Comparison of ENCODE assay signal across 18 mouse cellular contexts in genomic region chr7:3811912-3812311, GRCm38 (mm10). TPM values are rescaled to one million over a fixed set of nuclear protein-coding genes. Genes with fewer than 3 reads are reported as not detected.
"Had no signal": no experiment of that assay in that cellular context is flagged by ENCODE, and none has a peak within 500 bp of the region (broad histone marks: within the 10 kb centered on the region; RNA-seq: fewer than 3 reads in every experiment).

No protein-coding gene starts in this region.

RNA-seq across cellular contexts. Expression of gene Gm15448, which starts 13.6 kb away (rescaled TPM):
- total RNA-seq: layer of hippocampus, adult 8-10 months; layer of hippocampus, postnatal 10 days; layer of hippocampus, postnatal 36 days; left cerebral cortex, adult 2 months; left cerebral cortex, postnatal 10 days; left cerebral cortex, postnatal 36 days had no signal
- polyA plus RNA-seq: intestine, embryonic 16.5 days; kidney, embryonic 14.5 days; kidney, postnatal 0 days; limb, embryonic 11.5 days; limb, embryonic 14.5 days; liver, embryonic 11.5 days; midbrain, embryonic 10.5 days; midbrain, embryonic 13.5 days; midbrain, embryonic 16.5 days; myocyte; neural tube, embryonic 13.5 days; testis, adult 2 months had no signal

RNA-seq across cellular contexts. Expression of gene Pira2, which starts 32.9 kb away (rescaled TPM):
- total RNA-seq: layer of hippocampus, postnatal 36 days; left cerebral cortex, adult 2 months; left cerebral cortex, postnatal 10 days; left cerebral cortex, postnatal 36 days had no signal
- polyA plus RNA-seq: midbrain, embryonic 10.5 days; midbrain, embryonic 13.5 days; midbrain, embryonic 16.5 days; myocyte; neural tube, embryonic 13.5 days had no signal
